Mouse (Mus musculus) T-cell, adult 2 months (primary cell): ENCODE measurements around the gene Psmd8.
"Not testable (repeated sequence)": the region's sequence is repeated elsewhere in the genome, so short reads cannot be mapped to it uniquely, and the experiment has no call there.

ENCODE experiments used
- DNase-seq: peaks from one replicate; pipeline ENCODE4 v3.0.0; 2022; ENCODE audit warnings: low spot score

The Psmd8 gene

GRCm38 (mm10) chr7:29180077-29180853, at the start of gene Psmd8:
Gene Psmd8, minus strand, starts transcription at chr7:29180701.
- DNase-seq, result peak; percentile 98

DNA sequence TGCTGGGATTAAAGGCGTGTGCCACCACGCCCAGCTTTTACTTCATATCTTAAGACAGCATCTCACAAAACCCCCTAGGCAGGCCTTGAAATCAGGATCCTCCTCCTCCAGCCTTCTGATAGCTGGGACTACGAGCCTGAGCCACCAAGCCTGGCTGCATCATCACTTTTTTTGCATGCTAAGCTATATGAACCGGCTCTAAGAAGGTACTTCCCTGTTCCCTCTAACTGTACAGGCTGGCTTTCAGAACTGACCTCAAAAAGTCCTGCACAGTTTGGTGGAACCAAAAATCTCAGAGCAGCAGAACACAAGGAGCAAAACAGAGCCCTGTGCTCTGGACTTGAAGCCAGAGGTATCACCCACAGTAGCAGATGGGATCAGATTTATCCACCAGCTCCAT, 47.7 kb upstream of the Psmd8 start:
- no peak for DNase-seq

DNA sequence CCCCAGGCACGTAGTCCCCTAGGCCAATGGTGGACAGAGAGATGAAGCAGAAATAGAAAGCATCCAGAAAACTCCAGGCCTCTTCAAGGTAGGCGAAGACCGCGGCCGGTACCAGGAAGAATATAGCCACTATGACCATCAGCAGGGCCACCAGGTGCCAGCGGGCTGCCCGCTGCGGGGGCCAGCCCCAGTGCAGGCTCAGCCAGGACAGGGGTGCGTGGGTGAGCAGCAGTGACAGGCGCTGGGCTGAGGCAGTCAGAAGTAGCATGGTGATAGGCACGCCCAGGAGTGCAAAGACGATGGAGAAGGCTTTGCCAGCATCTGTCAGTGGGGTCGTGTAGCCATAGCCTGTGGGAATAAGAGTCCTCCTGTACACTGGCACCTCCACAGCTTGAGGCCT, 45.0 kb upstream of the Psmd8 start:
- no peak for DNase-seq

DNA sequence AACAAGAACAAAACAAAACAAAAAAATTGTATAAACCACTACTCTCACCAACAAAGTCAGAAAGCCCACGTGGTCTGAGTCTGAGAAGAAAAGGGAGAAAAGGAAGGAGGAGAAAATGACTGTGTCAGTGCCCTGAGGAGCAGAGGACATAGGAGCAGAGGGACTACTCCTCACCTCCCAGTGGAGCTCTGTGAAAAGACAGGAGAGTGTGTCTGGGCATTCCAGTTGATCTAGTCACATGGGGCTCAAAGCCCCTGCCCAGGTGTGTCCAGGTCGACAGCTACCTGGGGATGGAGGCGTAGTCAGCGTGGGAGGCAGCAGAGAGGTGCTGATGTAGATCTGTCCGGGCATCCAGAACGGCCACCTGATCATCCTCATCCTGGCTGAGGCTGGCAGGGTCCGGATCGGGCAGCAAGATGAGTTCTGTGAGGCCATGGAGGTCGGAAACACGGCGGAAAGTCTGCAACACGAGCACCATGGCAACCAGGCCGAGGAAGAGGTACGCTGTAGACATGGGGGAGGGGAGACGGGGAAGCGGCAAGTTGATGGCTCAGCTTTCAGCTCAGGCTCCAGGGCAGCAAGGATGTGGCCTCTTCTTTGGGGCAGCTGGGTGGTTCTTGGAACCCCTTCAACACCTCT, 44.4 kb upstream of the Psmd8 start:
- DNase-seq, result no peak

GRCm38 (mm10) chr7:29214846-29215245, 34.3 kb upstream of the Psmd8 start:
- no peak for DNase-seq

DNA sequence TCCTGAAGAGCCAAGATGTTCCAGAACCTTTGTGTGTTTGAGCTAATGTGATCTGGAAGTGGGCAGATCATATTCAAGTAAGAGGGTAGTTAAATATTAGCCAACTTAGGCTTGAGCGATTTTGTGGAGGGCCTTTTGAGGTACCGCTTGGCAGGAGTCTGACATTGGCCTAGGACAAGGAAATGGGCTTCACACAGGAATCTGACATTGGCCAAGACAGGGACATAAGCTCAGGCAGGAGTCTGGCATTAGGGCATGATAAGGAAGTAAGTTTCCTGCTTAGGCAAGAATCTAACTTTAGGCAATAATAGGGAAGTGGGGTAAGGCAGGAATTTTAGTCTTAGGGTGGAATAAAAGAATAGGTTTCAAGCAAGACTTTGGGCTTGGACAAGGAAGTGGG, 33.7 kb upstream of the Psmd8 start:
- no peak for DNase-seq

GRCm38 (mm10) chr7:29213675-29214082, 33.2 kb upstream of the Psmd8 start, which contains the start of gene Catsperg1:
Gene Catsperg1, minus strand, starts transcription at chr7:29214035.
- DNase-seq, result no peak

DNA sequence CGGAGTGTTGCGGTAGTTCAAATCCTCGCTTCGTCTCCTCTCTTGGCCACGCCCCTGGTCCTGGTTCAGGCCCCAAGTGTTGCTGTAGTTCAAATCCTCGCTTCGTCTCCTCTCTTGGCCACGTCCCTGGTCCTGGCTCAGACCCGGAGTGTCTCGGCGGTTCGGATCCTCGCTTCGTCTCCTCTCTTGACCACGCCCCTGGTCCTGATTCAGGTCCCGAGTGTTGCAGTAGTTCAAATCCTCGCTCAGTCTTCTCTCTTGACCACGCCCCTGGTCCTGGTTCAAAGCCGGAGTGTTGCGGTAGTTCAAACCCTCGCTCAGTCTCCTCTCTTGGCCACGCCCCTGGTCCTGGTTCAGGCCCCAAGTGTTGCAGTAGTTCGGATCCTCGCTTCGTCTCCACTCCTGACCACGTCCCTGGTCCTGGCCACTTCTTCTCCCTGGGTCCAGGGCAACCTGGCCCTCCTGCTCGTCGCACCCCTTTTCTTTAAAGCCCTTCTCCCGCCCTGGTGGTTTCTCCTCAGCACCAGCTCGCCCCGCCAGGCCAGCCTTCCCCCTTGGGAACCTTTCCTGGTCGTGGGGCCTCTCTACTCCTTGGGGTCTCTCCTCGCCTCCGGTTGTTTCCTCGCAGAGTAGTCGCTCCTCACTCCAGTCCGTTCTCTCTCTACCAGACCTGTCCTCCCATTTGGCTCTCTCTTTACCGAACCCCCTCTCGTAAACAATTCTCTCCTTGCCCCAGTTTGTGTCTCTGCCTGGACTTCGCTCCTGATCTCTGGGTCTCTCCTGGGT, 32.5 kb upstream of the Psmd8 start:
- DNase-seq, result not testable (repeated sequence)

GRCm38 (mm10) chr7:29212199-29212765, 31.8 kb upstream of the Psmd8 start:
- no peak for DNase-seq

GRCm38 (mm10) chr7:29211415-29212198, 31.1 kb upstream of the Psmd8 start:
- DNase-seq, result peak; percentile 82

- not testable (repeated sequence) for DNase-seq
Observed at GRCm38 (mm10) chr7:29211013-29211412, 30.5 kb upstream of the Psmd8 start.

DNA sequence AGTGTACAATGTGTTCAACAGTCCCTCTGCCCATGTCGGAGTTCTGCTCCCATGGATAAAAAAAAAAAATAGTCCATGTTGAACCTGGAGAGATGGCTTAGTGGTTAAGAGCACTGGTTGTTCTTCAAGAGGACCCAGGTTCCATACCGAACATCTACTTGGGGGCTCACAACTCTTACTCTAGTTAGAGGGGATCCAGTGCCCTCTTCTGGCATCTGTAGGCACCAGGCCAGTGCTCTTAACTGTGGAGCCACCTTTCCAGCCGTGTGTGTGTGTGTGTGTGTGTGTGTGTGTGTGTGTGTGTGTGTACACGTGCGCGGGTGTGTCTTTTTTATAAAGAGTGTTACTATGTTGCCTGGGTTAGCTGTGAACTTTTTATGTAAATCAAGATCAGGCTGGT, 22.1 kb upstream of the Psmd8 start:
- no peak for DNase-seq

- DNase-seq, result not testable (repeated sequence)
Observed at GRCm38 (mm10) chr7:29194230-29194629, 13.7 kb upstream of the Psmd8 start.

- not testable (repeated sequence) for DNase-seq
Observed at GRCm38 (mm10) chr7:29181323-29181722, 822 bp upstream of the Psmd8 start.

DNA sequence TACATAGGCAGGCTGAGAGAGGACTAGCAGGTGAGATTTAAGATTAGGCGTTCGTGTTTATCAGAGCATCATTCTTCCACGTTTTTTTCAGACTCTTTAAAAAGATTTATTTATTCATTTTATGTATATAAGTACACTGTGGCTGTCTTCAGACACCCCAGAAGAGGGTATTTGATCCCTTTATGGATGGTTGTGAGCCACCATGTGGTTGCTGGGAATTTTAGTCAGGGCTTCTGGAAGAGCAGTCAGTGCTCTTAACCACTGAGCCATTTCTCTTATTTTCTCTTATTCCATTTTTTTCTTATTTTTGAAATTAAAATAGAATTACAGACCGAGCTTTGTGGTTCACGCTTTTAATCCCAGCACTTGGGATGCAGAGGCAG, 344 bp upstream of the Psmd8 start:
- no peak for DNase-seq

DNA sequence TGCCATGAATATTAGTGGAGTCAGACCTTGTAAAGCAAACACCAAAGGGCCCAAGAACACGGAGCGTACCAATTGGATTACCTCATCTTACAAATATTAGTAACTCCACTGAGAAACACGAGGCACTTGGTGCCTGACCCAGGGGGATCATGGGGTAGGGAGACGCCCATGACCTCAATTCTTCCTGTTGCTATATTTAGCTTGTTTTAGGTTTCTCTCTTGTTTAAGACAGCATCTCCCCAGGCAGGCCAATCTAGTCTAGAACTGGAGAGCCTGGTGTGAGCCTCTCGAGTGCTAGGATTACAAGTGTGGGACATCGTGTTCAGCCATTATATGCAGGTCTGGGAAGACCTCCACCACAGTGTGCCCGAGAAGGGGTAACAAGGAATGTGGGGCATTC, 1.2 kb downstream of the Psmd8 start:
- peak; percentile 41 for DNase-seq

GRCm38 (mm10) chr7:29178106-29178505, 2.4 kb downstream of the Psmd8 start:
- DNase-seq, result no peak

DNA sequence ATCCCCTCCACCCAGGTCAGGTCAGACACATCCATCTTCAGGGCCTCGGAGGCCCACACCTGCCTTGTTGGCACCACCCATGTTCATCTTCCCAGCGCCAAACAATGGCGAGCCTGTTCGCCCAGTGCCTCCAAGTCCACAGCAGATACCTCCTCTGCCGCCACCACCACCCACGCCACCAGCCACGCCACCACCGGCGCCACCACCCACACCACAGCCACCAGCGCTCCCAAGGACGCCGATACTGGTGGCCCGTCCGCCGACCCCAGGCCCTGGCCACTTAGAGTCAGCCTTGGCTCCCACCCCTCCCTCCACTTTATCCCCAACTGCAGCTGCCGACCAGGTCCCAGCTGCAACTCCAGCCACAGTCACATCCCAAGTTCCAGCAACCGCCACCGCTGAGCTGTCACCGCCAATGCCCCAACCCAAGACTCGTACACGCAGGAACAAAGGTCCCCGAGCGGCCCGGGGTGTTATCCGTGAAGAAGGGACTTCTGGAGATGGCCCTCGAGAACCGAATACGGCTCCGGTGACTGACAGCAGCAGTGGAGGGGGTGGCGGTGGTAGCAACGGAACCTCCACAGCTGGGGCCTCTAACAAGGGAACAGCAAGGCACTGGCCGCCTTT, 8.0 kb downstream of the Psmd8 start:
- no peak for DNase-seq

- no peak for DNase-seq
Observed at GRCm38 (mm10) chr7:29171562-29172097, 8.9 kb downstream of the Psmd8 start.

- peak; percentile 20 for DNase-seq
Observed at GRCm38 (mm10) chr7:29170755-29171561, 9.5 kb downstream of the Psmd8 start.
